Mouse (Mus musculus): ENCODE results near the gene Dlgap4. TPM values are rescaled to one million over a fixed set of nuclear protein-coding genes. Genes with fewer than 3 reads are reported as not detected.

Gene Dlgap4
- polyA plus RNA-seq (2015; fragmentation: Nextera tagmentation; extraction: Ambion mirVana): 49.9 and 57.8 TPM in 2 replicates

GRCm38 (mm10) chr2:156613541-156614257, at the start of gene Dlgap4:
Gene Dlgap4 (plus strand): TSS chr2:156613705.
- H3K36me3 ChIP-seq (ENCODE audit: control insufficient read depth, insufficient read depth): no peaks in the 10 kb centered on the region
- ATAC-seq (replicated peaks; ENCODE audit: extremely low read depth, insufficient read depth, low FRiP score): peak; percentile 53; the same call in 1 of the 2 replicates
- H3K4me1 ChIP-seq (ENCODE audit: control insufficient read depth, insufficient read depth, low read length): peaks cover 10% of the 10 kb centered on the region; the same call in 1 of the 2 replicates
- H3K27ac ChIP-seq (ENCODE audit: low read length): no peak within 1 kb of the TSS
- H3K27me3 ChIP-seq (ENCODE audit: control insufficient read depth, insufficient read depth, low read length): peaks cover 78% of the 10 kb centered on the region
- under 1% methylated on average over 71 of the region's 103 CpGs for WGBS
- peak within 1 kb of the TSS; percentile 67 for H3K4me3 ChIP-seq (ENCODE audit: low read length)
- H3K9me3 ChIP-seq (replicated peaks; ENCODE audit: control insufficient read depth, low read length): no peaks in the 10 kb centered on the region
- peak within 1 kb of the TSS; percentile 70 for H3K9ac ChIP-seq (ENCODE audit: low read length)
- peak within 1 kb of the TSS; percentile 97 for H3K4me2 ChIP-seq (ENCODE audit: low read depth, low read length)

GRCm38 (mm10) chr2:156566512-156566911, 47.0 kb upstream of the Dlgap4 start:
- H3K27me3 ChIP-seq (ENCODE audit: control insufficient read depth, insufficient read depth, low read length): no peaks in the 10 kb centered on the region
- H3K27ac ChIP-seq (ENCODE audit: low read length): no peak overlapping the region
- H3K4me2 ChIP-seq (ENCODE audit: low read depth, low read length): no peak overlapping the region
- no peaks in the 10 kb centered on the region for H3K4me1 ChIP-seq (ENCODE audit: control insufficient read depth, insufficient read depth, low read length)
- no peak overlapping the region for H3K9ac ChIP-seq (ENCODE audit: low read length)
- no peaks in the 10 kb centered on the region for H3K9me3 ChIP-seq (replicated peaks; ENCODE audit: control insufficient read depth, low read length)
- no peak for ATAC-seq (replicated peaks; ENCODE audit: extremely low read depth, insufficient read depth, low FRiP score)
- no peak overlapping the region for H3K4me3 ChIP-seq (ENCODE audit: low read length)
- peaks cover 21% of the 10 kb centered on the region for H3K36me3 ChIP-seq (ENCODE audit: control insufficient read depth, insufficient read depth)
- WGBS: 87% methylated on average over 2 of the region's 2 CpGs

GRCm38 (mm10) chr2:156568647-156569046, 44.9 kb upstream of the Dlgap4 start:
- Histone ChIP-seq H3K4me1 (ENCODE audit: control insufficient read depth, insufficient read depth, low read length) (no peaks in the 10 kb centered on the region), H3K4me3 (ENCODE audit: low read length) (no peak overlapping the region), H3K27ac (ENCODE audit: low read length) (no peak overlapping the region), H3K9ac (ENCODE audit: low read length) (no peak overlapping the region), H3K27me3 (ENCODE audit: control insufficient read depth, insufficient read depth, low read length) (no peaks in the 10 kb centered on the region), H3K4me2 (ENCODE audit: low read depth, low read length) (no peak overlapping the region), H3K36me3 (ENCODE audit: control insufficient read depth, insufficient read depth) (peaks cover 19% of the 10 kb centered on the region), H3K9me3 (replicated peaks; ENCODE audit: control insufficient read depth, low read length) (no peaks in the 10 kb centered on the region)
- ATAC-seq (replicated peaks; ENCODE audit: extremely low read depth, insufficient read depth, low FRiP score): no peak
- WGBS: 95% methylated on average over 7 of the region's 7 CpGs

GRCm38 (mm10) chr2:156569261-156569660, 44.2 kb upstream of the Dlgap4 start:
- ATAC-seq (replicated peaks; ENCODE audit: extremely low read depth, insufficient read depth, low FRiP score): no peak

GRCm38 (mm10) chr2:156571521-156571920, 42.0 kb upstream of the Dlgap4 start:
- Histone ChIP-seq H3K36me3 (ENCODE audit: control insufficient read depth, insufficient read depth) (peaks cover 19% of the 10 kb centered on the region), H3K27ac (ENCODE audit: low read length) (no peak overlapping the region), H3K4me1 (ENCODE audit: control insufficient read depth, insufficient read depth, low read length) (no peaks in the 10 kb centered on the region), H3K9ac (ENCODE audit: low read length) (no peak overlapping the region), H3K4me3 (ENCODE audit: low read length) (no peak overlapping the region), H3K27me3 (ENCODE audit: control insufficient read depth, insufficient read depth, low read length) (no peaks in the 10 kb centered on the region), H3K4me2 (ENCODE audit: low read depth, low read length) (no peak overlapping the region), H3K9me3 (replicated peaks; ENCODE audit: control insufficient read depth, low read length) (no peaks in the 10 kb centered on the region)
- 72% methylated on average over 6 of the region's 6 CpGs for WGBS
- ATAC-seq (replicated peaks; ENCODE audit: extremely low read depth, insufficient read depth, low FRiP score): no peak

More at GRCm38 (mm10) chr2:156569261-156569660, 44.2 kb upstream of the Dlgap4 start:
- H3K4me1 ChIP-seq (ENCODE audit: control insufficient read depth, insufficient read depth, low read length): no peaks in the 10 kb centered on the region
- no peaks in the 10 kb centered on the region for H3K27me3 ChIP-seq (ENCODE audit: control insufficient read depth, insufficient read depth, low read length)
- 89% methylated on average over 3 of the region's 3 CpGs for WGBS
- no peaks in the 10 kb centered on the region for H3K9me3 ChIP-seq (replicated peaks; ENCODE audit: control insufficient read depth, low read length)
- no peak overlapping the region for H3K9ac ChIP-seq (ENCODE audit: low read length)
- H3K4me2 ChIP-seq (ENCODE audit: low read depth, low read length): no peak overlapping the region
- peaks cover 19% of the 10 kb centered on the region for H3K36me3 ChIP-seq (ENCODE audit: control insufficient read depth, insufficient read depth)
- no peak overlapping the region for H3K4me3 ChIP-seq (ENCODE audit: low read length)
- H3K27ac ChIP-seq (ENCODE audit: low read length): no peak overlapping the region

GRCm38 (mm10) chr2:156576850-156577587, 36.5 kb upstream of the Dlgap4 start:
- no peaks in the 10 kb centered on the region for H3K4me1 ChIP-seq (ENCODE audit: control insufficient read depth, insufficient read depth, low read length)
- H3K27ac ChIP-seq (ENCODE audit: low read length): no peak overlapping the region

GRCm38 (mm10) chr2:156580507-156580906, 33.0 kb upstream of the Dlgap4 start:
- Histone ChIP-seq H3K4me3 (ENCODE audit: low read length) (no peak overlapping the region), H3K9me3 (replicated peaks; ENCODE audit: control insufficient read depth, low read length) (no peaks in the 10 kb centered on the region), H3K27ac (ENCODE audit: low read length) (no peak overlapping the region), H3K9ac (ENCODE audit: low read length) (no peak overlapping the region), H3K27me3 (ENCODE audit: control insufficient read depth, insufficient read depth, low read length) (0 out of 2 replicates have a peak, but pooled peaks cover 3% of the 10 kb centered on the region), H3K4me2 (ENCODE audit: low read depth, low read length) (no peak overlapping the region), H3K4me1 (ENCODE audit: control insufficient read depth, insufficient read depth, low read length) (peaks cover 22% of the 10 kb centered on the region), H3K36me3 (ENCODE audit: control insufficient read depth, insufficient read depth) (no peaks in the 10 kb centered on the region)
- 75% methylated on average over 5 of the region's 5 CpGs for WGBS
- no peak for ATAC-seq (replicated peaks; ENCODE audit: extremely low read depth, insufficient read depth, low FRiP score)

More at GRCm38 (mm10) chr2:156576850-156577587, 36.5 kb upstream of the Dlgap4 start:
- Histone ChIP-seq H3K27me3 (ENCODE audit: control insufficient read depth, insufficient read depth, low read length) (0 out of 2 replicates have a peak, but pooled peaks cover 3% of the 10 kb centered on the region), H3K36me3 (ENCODE audit: control insufficient read depth, insufficient read depth) (no peaks in the 10 kb centered on the region), H3K4me3 (ENCODE audit: low read length) (no peak overlapping the region), H3K4me2 (ENCODE audit: low read depth, low read length) (no peak overlapping the region), H3K9ac (ENCODE audit: low read length) (no peak overlapping the region), H3K9me3 (replicated peaks; ENCODE audit: control insufficient read depth, low read length) (no peaks in the 10 kb centered on the region)
- 78% methylated on average over 7 of the region's 7 CpGs for WGBS
- no peak for ATAC-seq (replicated peaks; ENCODE audit: extremely low read depth, insufficient read depth, low FRiP score)

- H3K9ac ChIP-seq (ENCODE audit: low read length): no peak overlapping the region
- no peak overlapping the region for H3K4me2 ChIP-seq (ENCODE audit: low read depth, low read length)
- peaks cover 22% of the 10 kb centered on the region for H3K4me1 ChIP-seq (ENCODE audit: control insufficient read depth, insufficient read depth, low read length)
- H3K27ac ChIP-seq (ENCODE audit: low read length): no peak overlapping the region
- no peak for ATAC-seq (replicated peaks; ENCODE audit: extremely low read depth, insufficient read depth, low FRiP score)
- 61% methylated on average over 10 of the region's 10 CpGs for WGBS
- H3K36me3 ChIP-seq (ENCODE audit: control insufficient read depth, insufficient read depth): no peaks in the 10 kb centered on the region
- 0 out of 2 replicates have a peak, but pooled peaks cover 3% of the 10 kb centered on the region for H3K27me3 ChIP-seq (ENCODE audit: control insufficient read depth, insufficient read depth, low read length)
- H3K4me3 ChIP-seq (ENCODE audit: low read length): no peak overlapping the region
- no peaks in the 10 kb centered on the region for H3K9me3 ChIP-seq (replicated peaks; ENCODE audit: control insufficient read depth, low read length)
Measured at GRCm38 (mm10) chr2:156581244-156581643, 32.3 kb upstream of the Dlgap4 start.

GRCm38 (mm10) chr2:156582887-156583286, 30.6 kb upstream of the Dlgap4 start:
- H3K4me3 ChIP-seq (ENCODE audit: low read length): no peak overlapping the region
- ATAC-seq (replicated peaks; ENCODE audit: extremely low read depth, insufficient read depth, low FRiP score): peak; percentile 29
- H3K4me2 ChIP-seq (ENCODE audit: low read depth, low read length): peak overlapping the region; percentile 20
- H3K27ac ChIP-seq (ENCODE audit: low read length): peak overlapping the region; percentile 86
- H3K4me1 ChIP-seq (ENCODE audit: control insufficient read depth, insufficient read depth, low read length): peaks cover 22% of the 10 kb centered on the region
- WGBS: 50% methylated on average over 10 of the region's 10 CpGs
- no peaks in the 10 kb centered on the region for H3K27me3 ChIP-seq (ENCODE audit: control insufficient read depth, insufficient read depth, low read length)
- no peaks in the 10 kb centered on the region for H3K36me3 ChIP-seq (ENCODE audit: control insufficient read depth, insufficient read depth)
- peak overlapping the region; percentile 54; the same call in 1 of the 2 replicates for H3K9ac ChIP-seq (ENCODE audit: low read length)
- no peaks in the 10 kb centered on the region for H3K9me3 ChIP-seq (replicated peaks; ENCODE audit: control insufficient read depth, low read length)

Data from heart, embryonic 16.5 days (tissue).